Mouse (Mus musculus): ENCODE results near the gene Dnah3. TPM values are rescaled to one million over a fixed set of nuclear protein-coding genes. Genes with fewer than 3 reads are reported as not detected.

The Dnah3 gene
- polyA plus RNA-seq, 1 experiment: 0.01 TPM

DNA sequence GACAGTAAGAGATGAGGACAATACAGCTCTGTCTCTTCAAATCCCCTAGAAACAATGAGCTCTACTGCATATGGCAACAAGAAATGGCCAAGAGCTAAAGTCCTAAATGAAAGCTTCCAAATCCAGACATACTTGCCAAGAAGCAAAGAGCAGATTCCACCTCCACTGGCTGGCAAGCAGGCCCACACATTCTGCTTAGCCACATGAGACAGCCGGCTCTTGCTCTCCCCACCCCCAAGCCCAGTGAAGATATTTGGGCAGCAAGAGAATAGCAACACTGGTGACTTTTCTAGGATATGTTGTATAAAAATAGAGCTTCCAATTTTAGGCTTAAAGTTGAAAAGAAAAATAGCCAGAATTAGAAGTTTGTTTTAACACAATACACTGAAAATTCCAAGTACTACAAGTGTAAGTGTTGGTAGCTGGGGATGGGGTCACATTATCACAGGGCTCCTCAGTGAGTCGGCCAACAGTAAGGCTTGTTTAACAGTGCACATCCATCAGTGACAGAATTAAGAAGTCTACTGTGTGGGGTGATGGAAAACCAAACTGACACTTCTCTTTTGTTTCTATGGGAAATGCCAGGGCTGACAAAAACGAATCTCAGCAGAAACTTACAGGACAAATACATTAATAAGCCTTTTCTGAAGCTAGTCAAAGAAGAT lies 219.2 kb downstream of the Dnah3 start:
- DNase-seq (ENCODE audit: low spot score): no peak

- DNase-seq (ENCODE audit: low spot score): no peak
Measured at GRCm38 (mm10) chr7:119873050-119873449, 222.0 kb downstream of the Dnah3 start.

Other genes with a start within 250 kb of the Dnah3 start
- gene Lyrm1, start 199.4 kb downstream of the Dnah3 start, polyA plus RNA-seq (2012; rRNA removed): 8.3 and 8.9 TPM in 2 replicates
- 10.3 and 11.4 TPM in 2 replicates for gene Dcun1d3, start 199.0 kb downstream of the Dnah3 start, polyA plus RNA-seq (2012; rRNA removed)
- gene Tmem159, start 7.1 kb upstream of the Dnah3 start, polyA plus RNA-seq (2012; rRNA removed): 97.7 and 112 TPM in 2 replicates
- not detected in 2 replicates for gene Zp2, start 50.0 kb upstream of the Dnah3 start, polyA plus RNA-seq (2012; rRNA removed)
- gene Anks4b, start 78.6 kb upstream of the Dnah3 start, polyA plus RNA-seq (2012; rRNA removed): not detected in 2 replicates
- gene Crym, start 106.8 kb upstream of the Dnah3 start, polyA plus RNA-seq (2012; rRNA removed): 1.5 and 1.9 TPM in 2 replicates
- 0.08 TPM in 1 of 2 replicates, not detected in the other for gene Abca14, start 108.7 kb upstream of the Dnah3 start, polyA plus RNA-seq (2012; rRNA removed)
- gene Abca15, start 233.4 kb upstream of the Dnah3 start, polyA plus RNA-seq (2012; rRNA removed): not detected in 2 replicates